Mouse (Mus musculus): ENCODE measurements around the gene Hsf3.

DNA sequence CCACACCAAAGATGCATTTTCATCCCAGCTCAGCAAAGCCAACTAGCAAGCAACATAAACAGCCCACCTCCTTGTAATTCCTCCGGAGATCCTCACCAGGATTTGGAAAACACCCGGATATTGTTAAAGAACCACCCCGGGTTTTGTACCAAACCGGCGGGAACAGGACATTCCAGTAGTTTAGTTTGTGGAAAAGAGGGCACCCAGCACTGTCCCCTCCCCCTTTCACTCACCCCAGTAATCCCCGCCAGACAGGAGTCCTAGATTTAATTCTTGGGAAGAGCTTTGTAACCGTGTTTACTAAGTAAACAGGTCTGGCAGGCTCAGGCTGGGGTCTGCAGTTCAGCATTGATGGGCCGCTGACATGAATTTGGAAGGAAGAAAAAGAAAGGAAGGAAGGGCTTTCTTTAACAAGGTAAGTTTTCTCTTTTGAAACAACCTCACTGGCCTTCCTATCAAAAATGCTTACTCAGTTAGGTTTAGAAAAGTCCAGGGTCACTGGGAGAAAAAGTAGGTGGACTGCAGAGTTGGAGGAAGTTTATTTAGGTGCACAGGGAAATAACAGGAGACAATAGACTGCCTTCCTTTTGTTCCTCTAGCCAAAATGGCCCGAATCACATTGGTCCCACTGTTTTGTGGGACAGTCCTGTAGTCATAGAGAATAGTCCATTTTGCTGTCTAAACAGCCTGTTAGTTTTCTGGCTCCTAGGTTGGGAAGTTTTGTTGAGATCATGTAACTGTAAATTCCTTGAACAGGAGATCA is at the start of gene Hsf3:
- TF ChIP-seq CTCF (IDR thresholded peaks at IDR 0.05; ENCODE audit: extremely low read depth, insufficient read depth, low read length) (no peak), POLR2A (IDR thresholded peaks at IDR 0.05; ENCODE audit: extremely low read depth, insufficient read depth, low read length) (no peak)
